Mouse (Mus musculus) left cerebral cortex, adult 8-10 months (tissue): ENCODE results near the gene St3gal6. TPM values are rescaled to one million over a fixed set of nuclear protein-coding genes. Genes with fewer than 3 reads are reported as not detected.

Source experiments
- DNase-seq, 2 experiments: peaks; one replicate each; pipeline ENCODE4 v3.0.0; 2022; ENCODE audit warnings: low spot score in 2 of 2
- total RNA-seq, 4 experiments: library from RNA; stranded (reverse); gene quantifications; 2 replicates each; pipeline ENCODE4 v1.2.4; 2022

The St3gal6 gene
- total RNA-seq, 4 experiments from 2014 or later, result 20.8 to 26.6 (median 23.1) TPM

- DNase-seq, result no peak
These were observed 2.1 kb downstream of the St3gal6 start for GRCm38 (mm10) chr16:58521900-58522299.

GRCm38 (mm10) chr16:58521182-58521581, 2.9 kb downstream of the St3gal6 start:
- no peak for DNase-seq

GRCm38 (mm10) chr16:58520457-58520856, 3.6 kb downstream of the St3gal6 start:
- no peak for DNase-seq

GRCm38 (mm10) chr16:58519650-58520073, 4.4 kb downstream of the St3gal6 start:
- DNase-seq, result no peak

GRCm38 (mm10) chr16:58516960-58517798, 6.9 kb downstream of the St3gal6 start:
- no peak for DNase-seq

GRCm38 (mm10) chr16:58516161-58516560, 7.9 kb downstream of the St3gal6 start:
- DNase-seq, result no peak

GRCm38 (mm10) chr16:58514565-58514964, 9.5 kb downstream of the St3gal6 start:
- DNase-seq, result no peak

GRCm38 (mm10) chr16:58513755-58514154, 10.3 kb downstream of the St3gal6 start:
- no peak for DNase-seq

GRCm38 (mm10) chr16:58512887-58513286, 11.2 kb downstream of the St3gal6 start:
- no peak for DNase-seq

GRCm38 (mm10) chr16:58512181-58512761, 11.8 kb downstream of the St3gal6 start:
- DNase-seq, result no peak

- no peak for DNase-seq
These were observed 19.1 kb downstream of the St3gal6 start for GRCm38 (mm10) chr16:58504945-58505344.

- no peak for DNase-seq
These were observed 21.5 kb downstream of the St3gal6 start for GRCm38 (mm10) chr16:58502566-58502965.

GRCm38 (mm10) chr16:58501760-58502301, 22.2 kb downstream of the St3gal6 start:
- DNase-seq, result no peak

DNA sequence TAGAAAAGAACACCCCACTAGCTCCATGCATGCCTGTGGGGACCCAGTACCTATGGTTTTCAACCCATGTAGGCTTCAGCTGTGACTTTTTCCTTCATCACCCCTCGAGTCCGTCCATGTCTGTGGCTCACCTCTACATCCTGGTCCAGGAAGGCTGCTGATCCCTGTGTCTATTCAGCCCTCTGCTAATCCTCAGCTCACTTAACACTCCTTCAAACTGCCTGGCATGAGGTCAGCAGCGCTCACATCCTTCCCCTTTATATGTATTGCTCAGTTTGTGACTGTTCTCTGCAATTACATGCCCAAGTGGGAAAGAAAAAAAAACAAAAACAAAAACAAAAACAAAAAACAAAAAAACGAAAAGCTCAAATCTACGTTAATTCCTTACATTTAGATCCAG, 24.4 kb downstream of the St3gal6 start:
- no peak for DNase-seq

DNA sequence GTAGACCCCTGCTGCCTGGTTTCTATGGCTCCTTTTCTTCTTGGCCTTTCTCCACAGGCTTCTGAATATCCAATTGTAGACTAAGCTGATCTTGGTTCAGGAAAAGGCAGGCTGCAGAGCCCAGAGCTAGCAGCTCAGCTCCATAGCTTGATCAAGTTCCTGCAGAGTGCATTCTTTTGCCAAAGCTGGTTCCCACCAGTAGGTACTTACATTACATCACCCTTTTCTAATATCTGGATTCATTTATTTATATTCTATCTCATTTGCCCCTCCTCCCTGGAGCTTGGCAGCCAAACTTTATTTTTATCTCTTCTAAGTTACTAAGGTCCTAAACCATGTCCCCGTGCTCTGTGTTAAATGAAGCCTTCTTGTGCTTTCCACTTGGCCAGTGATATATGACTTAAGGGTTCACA, 24.9 kb downstream of the St3gal6 start:
- DNase-seq, result no peak

DNA sequence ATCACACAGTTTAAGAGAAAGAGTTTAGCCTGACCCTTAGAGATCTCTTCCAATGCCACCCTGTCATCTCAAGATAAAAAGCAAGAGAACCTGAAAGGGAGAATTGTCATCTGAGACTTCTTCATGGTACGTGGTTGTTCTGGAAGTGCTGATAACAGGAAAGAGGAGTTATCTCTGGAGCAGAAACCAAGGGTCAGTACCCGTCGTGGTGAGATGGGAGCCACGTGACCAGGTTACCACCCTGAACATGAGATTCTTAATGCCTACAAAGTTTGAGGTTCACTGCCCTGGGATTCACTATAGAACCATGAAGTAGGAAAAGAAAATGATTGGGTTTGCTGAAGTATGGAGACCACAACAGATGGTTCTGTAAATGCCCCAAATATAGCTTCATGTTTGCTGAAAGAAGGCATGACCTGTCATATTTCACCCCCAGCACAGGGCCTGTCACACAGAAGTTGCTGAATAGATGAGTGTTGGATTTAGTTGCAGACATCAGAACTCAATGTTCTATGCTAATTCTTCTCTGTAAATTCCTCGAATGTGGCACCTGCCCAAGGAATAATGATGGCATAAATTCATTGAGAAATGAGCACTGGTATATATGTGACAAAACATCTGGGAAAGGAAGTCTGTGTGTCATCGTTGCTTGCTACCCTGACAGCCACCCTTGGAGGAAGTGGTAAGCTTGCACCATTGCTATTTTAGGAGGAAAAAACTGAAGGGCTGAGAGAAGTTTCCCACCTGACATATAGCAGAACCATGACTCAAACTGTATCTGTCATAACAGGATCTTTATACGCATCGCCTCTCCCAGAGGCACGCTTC, 25.9 kb downstream of the St3gal6 start:
- no peak for DNase-seq

DNA sequence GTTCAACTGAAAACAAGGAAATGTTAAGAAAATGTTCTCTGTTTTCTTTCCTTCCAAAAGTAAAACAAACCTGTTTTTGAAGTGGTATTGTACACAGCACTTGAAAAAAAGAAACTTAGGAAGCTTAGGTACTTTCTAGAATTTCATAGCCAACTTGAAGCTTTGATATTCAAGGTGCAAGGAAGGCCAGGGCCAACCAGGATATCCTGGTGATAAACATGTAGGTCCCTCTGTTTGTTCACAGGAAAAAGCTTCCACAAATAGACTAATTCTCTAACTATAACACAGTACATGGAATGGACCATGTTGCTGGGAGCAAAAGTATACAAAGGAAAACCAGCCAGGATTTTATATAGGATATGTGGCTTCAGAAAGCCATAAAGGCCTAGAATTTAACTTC, 27.3 kb downstream of the St3gal6 start:
- no peak for DNase-seq

GRCm38 (mm10) chr16:58487861-58488260, 36.2 kb downstream of the St3gal6 start:
- DNase-seq, result no peak

GRCm38 (mm10) chr16:58482296-58482695, 41.7 kb downstream of the St3gal6 start:
- no peak for DNase-seq

DNA sequence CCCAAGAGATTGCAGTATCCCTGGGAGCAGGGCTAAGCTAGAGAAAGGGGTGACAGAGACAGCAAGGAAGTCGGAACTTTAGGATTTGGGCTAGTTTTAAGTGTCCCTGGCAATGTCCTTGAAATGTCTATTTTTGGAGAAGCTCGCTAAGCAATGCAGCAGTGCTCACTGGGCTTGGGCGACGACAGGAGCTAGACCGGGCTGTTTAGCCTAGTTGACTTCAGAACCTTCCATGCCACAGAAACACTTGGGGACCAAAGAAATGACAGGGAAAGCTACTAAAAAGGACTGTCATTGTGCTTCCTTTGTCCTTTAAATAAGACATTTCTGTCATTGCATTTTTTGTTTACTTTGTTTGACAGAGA, 42.2 kb downstream of the St3gal6 start:
- no peak for DNase-seq

- DNase-seq, result no peak
These were observed 42.7 kb downstream of the St3gal6 start for GRCm38 (mm10) chr16:58481219-58481905.
